Mouse (Mus musculus) embryonic facial prominence, embryonic 11.5 days (tissue): Measurements from ENCODE around the gene Zfp423. TPM values are rescaled to one million over a fixed set of nuclear protein-coding genes. Genes with fewer than 3 reads are reported as not detected.

ENCODE experiments used
- ATAC-seq: fragments of 200-750 bp; cut with Nextera tagmentation; replicated peaks from 2 replicates; pipeline ENCODE4 v1.8.0; 2017; ENCODE audit warnings: low read depth; ENCODE audit not compliant: insufficient number of reproducible peaks, low FRiP score, low TSS enrichment
- DNase-seq: peaks from one replicate; pipeline ENCODE4 v3.0.0-alpha.2; 2015; ENCODE audit warnings: low spot score
- H3K27ac ChIP-seq: fragments of 300-500 bp; sonication (generic); replicated peaks from 2 replicates; pipeline ENCODE4 v1.5.1; 2014; ENCODE audit warnings: mild to moderate bottlenecking, low read depth, low read length, control low read depth
- H3K27me3 ChIP-seq: fragments of 300-500 bp; sonication (generic); 2 replicates; pipeline ENCODE4 v1.6.1; 2014; ENCODE audit warnings: mild to moderate bottlenecking, low read length, moderate library complexity, mixed read lengths; ENCODE audit not compliant: control insufficient read depth, insufficient read depth
- H3K36me3 ChIP-seq: fragments of 300-500 bp; sonication (generic); replicated peaks from 2 replicates; pipeline ENCODE4 v1.6.1; 2014; ENCODE audit warnings: low read depth, mild to moderate bottlenecking, low read length, moderate library complexity, mixed read lengths; ENCODE audit not compliant: control insufficient read depth, insufficient read depth
- H3K4me1 ChIP-seq: fragments of 300-500 bp; sonication (generic); 2 replicates; pipeline ENCODE4 v1.6.1; 2014; ENCODE audit warnings: low read length, mixed read lengths; ENCODE audit not compliant: control insufficient read depth, insufficient read depth
- H3K4me2 ChIP-seq: fragments of 300-500 bp; sonication (generic); 2 replicates; pipeline ENCODE4 v1.6.1; 2014; ENCODE audit warnings: low read depth, mild to moderate bottlenecking, control low read depth, low read length, moderate library complexity
- H3K4me3 ChIP-seq: fragments of 300-500 bp; sonication (generic); 2 replicates; pipeline ENCODE4 v1.5.1; 2014; ENCODE audit warnings: low read depth, low read length, control low read depth
- H3K9ac ChIP-seq: fragments of 300-500 bp; sonication (generic); replicated peaks from 2 replicates; pipeline ENCODE4 v1.6.1; 2014; ENCODE audit warnings: mild to moderate bottlenecking, control low read depth, low read length
- H3K9me3 ChIP-seq: fragments of 300-500 bp; sonication (generic); replicated peaks from 2 replicates; pipeline ENCODE4 v1.6.1; 2016; ENCODE audit warnings: mild to moderate bottlenecking, low read length, inconsistent platforms, mixed read lengths; ENCODE audit not compliant: control insufficient read depth
- WGBS: fragments of 180-500 bp; shearing (Covaris S2); extraction: QIAGEN DNeasy Blood & Tissue Kit; methylation state at CpG from one replicate; pipeline ENCODE4 v1.1.7; 2014; 5-methylcytosine and 5-hydroxymethylcytosine counted together
- polyA plus RNA-seq: library from polyadenylated mRNA; unstranded; fragments of >200 nt; fragmentation: Nextera tagmentation; extraction: Ambion mirVana; gene quantifications from 2 replicates; pipeline ENCODE4 v1.2.1, GENCODE M21; 2014

The Zfp423 gene
- polyA plus RNA-seq, 1 experiment from 2014 or later: 25.4 TPM

GRCm38 (mm10) chr8:87697127-87697526 is 262.3 kb downstream of the Zfp423 start:
- no peaks in the 10 kb centered on the region; the same call in 1 of the 2 replicates for H3K36me3 ChIP-seq
- no peak overlapping the region for H3K9ac ChIP-seq
- ATAC-seq: no peak
- no peak overlapping the region for H3K4me2 ChIP-seq
- no peak overlapping the region for H3K4me3 ChIP-seq
- no peaks in the 10 kb centered on the region; the same call in 1 of the 2 replicates for H3K4me1 ChIP-seq
- no peak for DNase-seq
- H3K27ac ChIP-seq: no peak overlapping the region
- WGBS: 52% methylated on average over 9 of the region's 9 CpGs
- no peaks in the 10 kb centered on the region for H3K9me3 ChIP-seq
- H3K27me3 ChIP-seq: no peaks in the 10 kb centered on the region

- ATAC-seq (no peak), DNase-seq (no peak)
- no peaks in the 10 kb centered on the region; the same call in 1 of the 2 replicates for H3K36me3 ChIP-seq
- no peak overlapping the region for H3K9ac ChIP-seq
- whole genome bisulfite sequencing: 73% methylated on average over 4 of the region's 4 CpGs
- no peak overlapping the region for H3K4me2 ChIP-seq
- no peaks in the 10 kb centered on the region for H3K9me3 ChIP-seq
- no peak overlapping the region for H3K27ac ChIP-seq
- peaks cover 8% of the 10 kb centered on the region for H3K4me1 ChIP-seq
- H3K4me3 ChIP-seq: no peak overlapping the region
- H3K27me3 ChIP-seq: no peaks in the 10 kb centered on the region
These were observed 265.7 kb downstream of the Zfp423 start for GRCm38 (mm10) chr8:87693741-87694140.

- Histone ChIP-seq H3K9me3 (no peaks in the 10 kb centered on the region), H3K4me3 (no peak overlapping the region), H3K9ac (no peak overlapping the region; the same call in 1 of the 2 replicates), H3K27me3 (no peaks in the 10 kb centered on the region), H3K36me3 (no peaks in the 10 kb centered on the region; the same call in 1 of the 2 replicates), H3K4me1 (peaks cover 8% of the 10 kb centered on the region), H3K27ac (0 out of 2 replicates have a peak overlapping the region, but pooled peaks have one; percentile 59), H3K4me2 (peak overlapping the region; percentile 20; the same call in 1 of the 2 replicates)
- WGBS: 32% methylated on average over 28 of the region's 28 CpGs
- ATAC-seq (no peak), DNase-seq (peak; percentile 55)
These were observed 269.0 kb downstream of the Zfp423 start for GRCm38 (mm10) chr8:87690100-87691095.

GRCm38 (mm10) chr8:87689192-87689591 is 270.2 kb downstream of the Zfp423 start:
- H3K27ac ChIP-seq: no peak overlapping the region
- DNase-seq: no peak
- no peak overlapping the region for H3K9ac ChIP-seq
- no peak overlapping the region for H3K4me2 ChIP-seq
- 66% methylated on average over 6 of the region's 6 CpGs for WGBS
- ATAC-seq: no peak
- H3K4me1 ChIP-seq: peaks cover 8% of the 10 kb centered on the region
- no peak overlapping the region for H3K4me3 ChIP-seq
- no peaks in the 10 kb centered on the region; the same call in 1 of the 2 replicates for H3K36me3 ChIP-seq
- H3K9me3 ChIP-seq: no peaks in the 10 kb centered on the region
- no peaks in the 10 kb centered on the region for H3K27me3 ChIP-seq

- WGBS: 59% methylated on average over 4 of the region's 4 CpGs
These were observed 271.0 kb downstream of the Zfp423 start for GRCm38 (mm10) chr8:87688348-87688747.

GRCm38 (mm10) chr8:87686986-87687698 is 272.3 kb downstream of the Zfp423 start:
- Histone ChIP-seq H3K4me2 (no peak overlapping the region; the same call in 1 of the 2 replicates), H3K27ac (no peak overlapping the region), H3K9me3 (no peaks in the 10 kb centered on the region), H3K36me3 (no peaks in the 10 kb centered on the region; the same call in 1 of the 2 replicates), H3K4me1 (peaks cover 8% of the 10 kb centered on the region), H3K9ac (no peak overlapping the region), H3K4me3 (no peak overlapping the region), H3K27me3 (no peaks in the 10 kb centered on the region)
- DNase-seq (no peak), ATAC-seq (no peak)
- 80% methylated on average over 10 of the region's 10 CpGs for WGBS

More at GRCm38 (mm10) chr8:87688348-87688747, 271.0 kb downstream of the Zfp423 start:
- peaks cover 8% of the 10 kb centered on the region for H3K4me1 ChIP-seq
- H3K9ac ChIP-seq: no peak overlapping the region
- H3K4me3 ChIP-seq: no peak overlapping the region
- no peaks in the 10 kb centered on the region for H3K9me3 ChIP-seq
- H3K27ac ChIP-seq: no peak overlapping the region
- H3K27me3 ChIP-seq: no peaks in the 10 kb centered on the region
- ATAC-seq: no peak
- H3K36me3 ChIP-seq: no peaks in the 10 kb centered on the region; the same call in 1 of the 2 replicates
- H3K4me2 ChIP-seq: no peak overlapping the region
- DNase-seq: no peak

- WGBS: 86% methylated on average over 3 of the region's 3 CpGs
- H3K36me3 ChIP-seq: no peaks in the 10 kb centered on the region; the same call in 1 of the 2 replicates
These were observed 273.4 kb downstream of the Zfp423 start for GRCm38 (mm10) chr8:87686026-87686425.

More at GRCm38 (mm10) chr8:87686026-87686425, 273.4 kb downstream of the Zfp423 start:
- Histone ChIP-seq H3K27ac (no peak overlapping the region), H3K4me1 (peaks cover 7% of the 10 kb centered on the region), H3K4me2 (no peak overlapping the region), H3K9ac (no peak overlapping the region), H3K27me3 (no peaks in the 10 kb centered on the region), H3K4me3 (no peak overlapping the region), H3K9me3 (no peaks in the 10 kb centered on the region)
- ATAC-seq: no peak
- no peak for DNase-seq
